Mouse (Mus musculus) midbrain, embryonic 10.5 days (tissue): ENCODE measurements around the gene B3galt1. TPM values are rescaled to one million over a fixed set of nuclear protein-coding genes. Genes with fewer than 3 reads are reported as not detected.

Experiments used
- DNase-seq: peaks from one replicate; pipeline ENCODE4 v3.0.0-alpha.2; 2017; ENCODE audit warnings: low spot score
- H3K27ac ChIP-seq: fragments of 300-500 bp; sonication (generic); replicated peaks from 2 replicates; pipeline ENCODE4 v1.5.1; 2016; ENCODE audit warnings: mild to moderate bottlenecking
- H3K27me3 ChIP-seq: fragments of 300-500 bp; sonication (generic); 2 replicates; pipeline ENCODE4 v1.6.1; 2016; ENCODE audit warnings: low read depth, mild to moderate bottlenecking; ENCODE audit not compliant: poor library complexity, severe bottlenecking
- H3K36me3 ChIP-seq: fragments of 300-500 bp; sonication (generic); 2 replicates; pipeline ENCODE4 v1.6.1; 2016; ENCODE audit warnings: mild to moderate bottlenecking, moderate library complexity
- H3K4me1 ChIP-seq: fragments of 300-500 bp; sonication (generic); 2 replicates; pipeline ENCODE4 v1.6.1; 2016
- H3K4me3 ChIP-seq: fragments of 300-500 bp; sonication (generic); 2 replicates; pipeline ENCODE4 v1.5.1; 2016; ENCODE audit warnings: mild to moderate bottlenecking, moderate library complexity
- H3K9me3 ChIP-seq: fragments of 300-500 bp; sonication (generic); replicated peaks from 2 replicates; pipeline ENCODE4 v1.6.1; 2016; ENCODE audit warnings: mild to moderate bottlenecking
- WGBS: fragments of 180-500 bp; shearing (Covaris S2); methylation state at CpG from one replicate; pipeline ENCODE4 v1.1.7; 2016; 5-methylcytosine and 5-hydroxymethylcytosine counted together
- polyA plus RNA-seq: library from polyadenylated mRNA; unstranded; fragments of >200 nt; fragmentation: Nextera tagmentation; extraction: Ambion mirVana; gene quantifications from 2 replicates; pipeline ENCODE4 v1.2.1, GENCODE M21; 2016

The B3galt1 gene
- polyA plus RNA-seq, 1 experiment from 2014 or later, result 6.1 TPM

GRCm38 (mm10) chr2:67881713-67882281 is 316.1 kb downstream of the B3galt1 start:
- DNase-seq, result no peak
- H3K9me3 ChIP-seq, result no peaks in the 10 kb centered on the region
- 63% methylated on average over 1 of the region's 1 CpGs for whole genome bisulfite sequencing
- no peaks in the 10 kb centered on the region for H3K36me3 ChIP-seq
- no peaks in the 10 kb centered on the region for H3K27me3 ChIP-seq
- H3K4me3 ChIP-seq, result no peak overlapping the region
- no peak overlapping the region for H3K27ac ChIP-seq
- H3K4me1 ChIP-seq, result no peaks in the 10 kb centered on the region

- DNase-seq, result no peak
- H3K27me3 ChIP-seq, result no peaks in the 10 kb centered on the region
- WGBS, result 41% methylated on average over 2 of the region's 2 CpGs
- H3K36me3 ChIP-seq, result no peaks in the 10 kb centered on the region
- no peak overlapping the region for H3K27ac ChIP-seq
- no peak overlapping the region for H3K4me3 ChIP-seq
- peaks cover 13% of the 10 kb centered on the region for H3K4me1 ChIP-seq
- H3K9me3 ChIP-seq, result no peaks in the 10 kb centered on the region
Measured at GRCm38 (mm10) chr2:67897956-67898689, 332.5 kb downstream of the B3galt1 start.

GRCm38 (mm10) chr2:67901574-67901973 is 335.9 kb downstream of the B3galt1 start:
- Histone ChIP-seq H3K4me1 (peaks cover 13% of the 10 kb centered on the region), H3K36me3 (no peaks in the 10 kb centered on the region), H3K9me3 (no peaks in the 10 kb centered on the region), H3K4me3 (no peak overlapping the region), H3K27ac (no peak overlapping the region), H3K27me3 (no peaks in the 10 kb centered on the region)
- 85% methylated on average over 6 of the region's 6 CpGs for WGBS
- no peak for DNase-seq

GRCm38 (mm10) chr2:67902651-67903292 is 337.1 kb downstream of the B3galt1 start:
- Histone ChIP-seq H3K27ac (no peak overlapping the region), H3K9me3 (no peaks in the 10 kb centered on the region), H3K4me1 (peaks cover 10% of the 10 kb centered on the region), H3K4me3 (no peak overlapping the region), H3K27me3 (no peaks in the 10 kb centered on the region), H3K36me3 (no peaks in the 10 kb centered on the region)
- no peak for DNase-seq
- 93% methylated on average over 8 of the region's 8 CpGs for WGBS

GRCm38 (mm10) chr2:67903769-67904168 is 338.1 kb downstream of the B3galt1 start:
- Histone ChIP-seq H3K27me3 (no peaks in the 10 kb centered on the region), H3K27ac (no peak overlapping the region), H3K36me3 (no peaks in the 10 kb centered on the region), H3K4me3 (no peak overlapping the region), H3K4me1 (0 out of 2 replicates have a peak, but pooled peaks cover under 1% of the 10 kb centered on the region), H3K9me3 (no peaks in the 10 kb centered on the region)
- 64% methylated on average over 1 of the region's 1 CpGs for WGBS
- DNase-seq, result no peak

GRCm38 (mm10) chr2:67931994-67932393 is 366.3 kb downstream of the B3galt1 start:
- H3K4me1 ChIP-seq, result no peaks in the 10 kb centered on the region
- H3K4me3 ChIP-seq, result no peak overlapping the region
- H3K36me3 ChIP-seq, result no peaks in the 10 kb centered on the region
- H3K27ac ChIP-seq, result no peak overlapping the region
- 84% methylated on average over 3 of the region's 3 CpGs for WGBS
- no peaks in the 10 kb centered on the region for H3K27me3 ChIP-seq
- H3K9me3 ChIP-seq, result no peaks in the 10 kb centered on the region
- no peak for DNase-seq

- H3K4me1 ChIP-seq, result no peaks in the 10 kb centered on the region
- DNase-seq, result no peak
- 85% methylated on average over 3 of the region's 3 CpGs for WGBS
- no peaks in the 10 kb centered on the region for H3K9me3 ChIP-seq
- no peak overlapping the region for H3K27ac ChIP-seq
- no peak overlapping the region for H3K4me3 ChIP-seq
- H3K36me3 ChIP-seq, result no peaks in the 10 kb centered on the region
- H3K27me3 ChIP-seq, result no peaks in the 10 kb centered on the region
Measured at GRCm38 (mm10) chr2:67948408-67948807, 382.7 kb downstream of the B3galt1 start.

GRCm38 (mm10) chr2:67956182-67956581 is 390.5 kb downstream of the B3galt1 start:
- Histone ChIP-seq H3K27me3 (no peaks in the 10 kb centered on the region), H3K9me3 (no peaks in the 10 kb centered on the region), H3K4me1 (peaks cover 4% of the 10 kb centered on the region; the same call in 1 of the 2 replicates), H3K36me3 (no peaks in the 10 kb centered on the region), H3K27ac (no peak overlapping the region), H3K4me3 (no peak overlapping the region)
- 85% methylated on average over 4 of the region's 4 CpGs for WGBS
- DNase-seq, result no peak

GRCm38 (mm10) chr2:67957561-67957960 is 391.9 kb downstream of the B3galt1 start:
- H3K4me1 ChIP-seq, result peaks cover 4% of the 10 kb centered on the region; the same call in 1 of the 2 replicates
- no peaks in the 10 kb centered on the region for H3K27me3 ChIP-seq
- H3K36me3 ChIP-seq, result no peaks in the 10 kb centered on the region
- DNase-seq, result no peak
- no peak overlapping the region for H3K4me3 ChIP-seq
- no peak overlapping the region for H3K27ac ChIP-seq
- no peaks in the 10 kb centered on the region for H3K9me3 ChIP-seq
- 84% methylated on average over 2 of the region's 2 CpGs for WGBS

- Histone ChIP-seq H3K27ac (no peak overlapping the region), H3K4me1 (peaks cover 4% of the 10 kb centered on the region; the same call in 1 of the 2 replicates), H3K27me3 (no peaks in the 10 kb centered on the region), H3K4me3 (no peak overlapping the region), H3K9me3 (no peaks in the 10 kb centered on the region), H3K36me3 (no peaks in the 10 kb centered on the region)
- no peak for DNase-seq
- 79% methylated on average over 2 of the region's 2 CpGs for WGBS
Measured at GRCm38 (mm10) chr2:67960711-67961110, 395.0 kb downstream of the B3galt1 start.

- Histone ChIP-seq H3K27me3 (no peaks in the 10 kb centered on the region), H3K27ac (no peak overlapping the region), H3K9me3 (no peaks in the 10 kb centered on the region), H3K4me3 (no peak overlapping the region), H3K36me3 (no peaks in the 10 kb centered on the region), H3K4me1 (peaks cover 7% of the 10 kb centered on the region; the same call in 1 of the 2 replicates)
- no peak for DNase-seq
Measured at GRCm38 (mm10) chr2:67968812-67969211, 403.1 kb downstream of the B3galt1 start.

- 80% methylated on average over 7 of the region's 7 CpGs for WGBS
- no peaks in the 10 kb centered on the region for H3K27me3 ChIP-seq
- no peak overlapping the region for H3K27ac ChIP-seq
- peaks cover 7% of the 10 kb centered on the region; the same call in 1 of the 2 replicates for H3K4me1 ChIP-seq
- H3K4me3 ChIP-seq, result no peak overlapping the region
- H3K36me3 ChIP-seq, result no peaks in the 10 kb centered on the region
- H3K9me3 ChIP-seq, result no peaks in the 10 kb centered on the region
- no peak for DNase-seq
Measured at GRCm38 (mm10) chr2:67971091-67971490, 405.4 kb downstream of the B3galt1 start.

- H3K4me3 ChIP-seq, result no peak overlapping the region
- DNase-seq, result no peak
- H3K4me1 ChIP-seq, result peaks cover 7% of the 10 kb centered on the region; the same call in 1 of the 2 replicates
- H3K36me3 ChIP-seq, result no peaks in the 10 kb centered on the region
- no peaks in the 10 kb centered on the region for H3K9me3 ChIP-seq
- 89% methylated on average over 6 of the region's 6 CpGs for WGBS
- H3K27ac ChIP-seq, result no peak overlapping the region
- H3K27me3 ChIP-seq, result no peaks in the 10 kb centered on the region
Measured at GRCm38 (mm10) chr2:67971576-67971975, 405.9 kb downstream of the B3galt1 start.
